10 mouse cellular contexts compared by ENCODE assay signal in genomic region chr11:46308271-46308974, GRCm38 (mm10). TPM values are rescaled to one million over a fixed set of nuclear protein-coding genes. Genes with fewer than 3 reads are reported as not detected.
A peak's percentile ranks its signal among the peaks of the same experiment; 100 is the strongest.
DNase-seq lines count a peak whose midpoint lies in the region; ATAC-seq and TF ChIP-seq lines count a peak whose summit lies in the region.
"Had no signal": no experiment of that assay in that cellular context is flagged by ENCODE, and none has a peak within 500 bp of the region (broad histone marks: within the 10 kb centered on the region; RNA-seq: fewer than 3 reads in every experiment).

No protein-coding gene starts in this region.

- no peak for TF ChIP-seq CTCF in kidney, adult 2 months (conservative IDR thresholded peaks at IDR 0.05; ENCODE audit: insufficient read depth, insufficient read length, low read depth, low read length)
- no peak for TF ChIP-seq CTCF in CH12.LX (conservative IDR thresholded peaks at IDR 0.05 in 1 of 2, IDR thresholded peaks at IDR 0.05 in 1 of 2; ENCODE audit: low read depth in 2 of 2, low read length in 2 of 2)
- no peak for TF ChIP-seq CTCF in midbrain, postnatal 0 days (IDR thresholded peaks at IDR 0.05)

- in situ Hi-C loops in CH12.LX (cut with MboI; ENCODE audit: low pct_ligation_motif_present, low pct_unique_long_range_greater_than_20kb, low sequenced_read_pairs), result loop anchor here (5.0 kb wide), 2 partner anchors 39 to 129 kb away; partner anchors contain the start of gene Med7

- H3K27ac ChIP-seq in kidney, adult 2 months (ENCODE audit: insufficient read depth, low read depth, low read length), result peak overlapping the region; percentile 71
- H3K27ac ChIP-seq in CH12.LX (ENCODE audit: insufficient read depth, low read depth), result peak overlapping the region; percentile 97
- H3K27ac ChIP-seq in forebrain, embryonic 12.5 days, result no peak overlapping the region
- H3K27ac ChIP-seq in midbrain, postnatal 0 days (ENCODE audit: low read depth, low read length), result no peak overlapping the region
- H3K27ac ChIP-seq: embryonic facial prominence, embryonic 15.5 days; limb, embryonic 15.5 days had no signal

- H3K4me1 ChIP-seq in kidney, adult 2 months (ENCODE audit: control insufficient read depth, insufficient read depth, low read length), result peaks cover 23% of the 10 kb centered on the region; the same call in 1 of the 2 replicates
- H3K4me1 ChIP-seq in CH12.LX (ENCODE audit: control insufficient read depth in 1 of 2, insufficient read depth in 2 of 2), result peaks cover 20 to 43% of the 10 kb centered on the region in 2 experiments
- H3K4me1 ChIP-seq in forebrain, embryonic 12.5 days, result peaks cover 42% of the 10 kb centered on the region
- H3K4me1 ChIP-seq in midbrain, postnatal 0 days (ENCODE audit: insufficient read depth, low read length), result peaks cover 5% of the 10 kb centered on the region; the same call in 1 of the 2 replicates

- ATAC-seq in forebrain, embryonic 12.5 days (ENCODE audit: low FRiP score), result no peak
- ATAC-seq in midbrain, postnatal 0 days (ENCODE audit: low FRiP score), result no peak

- dilution Hi-C loops in CH12.LX (cut with MboI; ENCODE audit: extremely low pct_ligation_motif_present, extremely low pct_unique_long_range_greater_than_20kb, low sequenced_read_pairs), result no loop called here

- no peak; the same call in none of the 2 replicates for TF ChIP-seq RAD21 in CH12.LX (IDR thresholded peaks at IDR 0.05; ENCODE audit: low read depth, low read length)

- H3K9ac ChIP-seq in CH12.LX (ENCODE audit: insufficient read depth, low read depth), result peak overlapping the region; percentile 90
- no peak overlapping the region for H3K9ac ChIP-seq in forebrain, embryonic 12.5 days
- H3K9ac ChIP-seq in midbrain, postnatal 0 days (replicated peaks; ENCODE audit: low read length, poor library complexity, severe bottlenecking), result no peak overlapping the region
- H3K9ac ChIP-seq: embryonic facial prominence, embryonic 15.5 days; limb, embryonic 15.5 days had no signal

- no peak for TF ChIP-seq POLR2A in kidney, adult 2 months (IDR thresholded peaks at IDR 0.05; ENCODE audit: low read depth, low read length)
- peak; percentile 90 for TF ChIP-seq POLR2A in CH12.LX (IDR thresholded peaks at IDR 0.05; ENCODE audit: low read depth, low read length)

- DNase-seq in kidney, adult 2 months, result no peak
- DNase-seq in kidney, adult 8-10 months, result no peak
- peak; percentile 96 for DNase-seq in CH12.LX (ENCODE audit: extremely low read depth)
- no peak for DNase-seq in midbrain, postnatal 0 days (ENCODE audit: low spot score)
- no peak for DNase-seq in testis, postnatal 14 days (ENCODE audit: low spot score)
- no peak for DNase-seq in layer of hippocampus, adult 9-11 months
- no peak for DNase-seq in spleen, postnatal 14 days (ENCODE audit: low spot score in 2 of 2)

- peak overlapping the region; percentile 85 for H3K4me2 ChIP-seq in CH12.LX (ENCODE audit: insufficient read depth, low read depth, poor library complexity, severe bottlenecking)
- H3K4me2 ChIP-seq in forebrain, embryonic 12.5 days, result peak overlapping the region; percentile 92; the same call in 1 of the 2 replicates
- peak overlapping the region; percentile 85; the same call in 1 of the 2 replicates for H3K4me2 ChIP-seq in midbrain, postnatal 0 days (ENCODE audit: low read depth, low read length, poor library complexity, severe bottlenecking)
- H3K4me2 ChIP-seq: embryonic facial prominence, embryonic 15.5 days; limb, embryonic 15.5 days had no signal

- peaks cover 75% of the 10 kb centered on the region for H3K79me2 ChIP-seq in CH12.LX (replicated peaks; ENCODE audit: control insufficient read depth, extremely low read depth, insufficient read depth, poor library complexity, severe bottlenecking)

- no peaks in the 10 kb centered on the region for H3K36me3 ChIP-seq in kidney, adult 2 months (ENCODE audit: control insufficient read depth, insufficient read depth, low read length)
- H3K36me3 ChIP-seq in CH12.LX (replicated peaks in 1 of 2; ENCODE audit: control insufficient read depth in 1 of 2, insufficient read depth in 1 of 2, low read length in 1 of 2), result peaks cover 3 to 24% of the 10 kb centered on the region in 2 experiments
- H3K36me3 ChIP-seq in forebrain, embryonic 12.5 days (replicated peaks), result no peaks in the 10 kb centered on the region; the same call in 1 of the 2 replicates
- H3K36me3 ChIP-seq in midbrain, postnatal 0 days (ENCODE audit: insufficient read depth, low read length), result no peaks in the 10 kb centered on the region
- H3K36me3 ChIP-seq: embryonic facial prominence, embryonic 15.5 days; limb, embryonic 15.5 days had no signal

- peak overlapping the region; percentile 13 for H3K4me3 ChIP-seq in kidney, adult 2 months (ENCODE audit: insufficient read depth, low read depth, low read length)
- H3K4me3 ChIP-seq in CH12.LX (replicated peaks in 1 of 3; ENCODE audit: low read depth in 2 of 3, low read length in 2 of 3, poor library complexity in 1 of 3), result peak overlapping the region; percentile 89 to 96 (median 94)
- no peak overlapping the region for H3K4me3 ChIP-seq in forebrain, embryonic 12.5 days (replicated peaks)
- H3K4me3 ChIP-seq in midbrain, postnatal 0 days (ENCODE audit: low read depth, low read length), result no peak overlapping the region
- H3K4me3 ChIP-seq: embryonic facial prominence, embryonic 15.5 days; limb, embryonic 15.5 days had no signal

- WGBS in kidney, adult 2 months, result 68% methylated on average over 11 of the region's 11 CpGs
- WGBS in forebrain, embryonic 12.5 days, result 90% methylated on average over 11 of the region's 11 CpGs
- 89% methylated on average over 11 of the region's 11 CpGs for WGBS in midbrain, postnatal 0 days

- no peaks in the 10 kb centered on the region for H3K27me3 ChIP-seq in kidney, adult 2 months (replicated peaks; ENCODE audit: control insufficient read depth, insufficient read depth, low read length)
- no peaks in the 10 kb centered on the region for H3K27me3 ChIP-seq in CH12.LX (replicated peaks)
- H3K27me3 ChIP-seq in forebrain, embryonic 12.5 days, result no peaks in the 10 kb centered on the region
- H3K27me3 ChIP-seq in midbrain, postnatal 0 days (ENCODE audit: insufficient read depth, low read length), result no peaks in the 10 kb centered on the region

- peak; percentile 55; the same call in 1 of the 2 replicates for TF ChIP-seq EP300 in CH12.LX (IDR thresholded peaks at IDR 0.05; ENCODE audit: low read length)

- H3K9me3 ChIP-seq in CH12.LX (replicated peaks; ENCODE audit: low read length), result no peaks in the 10 kb centered on the region
- H3K9me3 ChIP-seq in forebrain, embryonic 12.5 days, result no peaks in the 10 kb centered on the region
- H3K9me3 ChIP-seq in midbrain, postnatal 0 days (ENCODE audit: low read length), result no peaks in the 10 kb centered on the region
- H3K9me3 ChIP-seq: embryonic facial prominence, embryonic 15.5 days; limb, embryonic 15.5 days had no signal

TF ChIP-seq in CH12.LX, 34 proteins besides CTCF, POLR2A, EP300 and RAD21 (continues in another document):
- TF ChIP-seq ZC3H11A (IDR thresholded peaks at IDR 0.05; ENCODE audit: low read depth, low read length) (no peak), MXI1 (IDR thresholded peaks at IDR 0.05; ENCODE audit: low read depth, low read length) (peak; percentile 99), IRF4 (IDR thresholded peaks at IDR 0.05; ENCODE audit: low read depth, low read length) (peak; percentile 87), HCFC1 (IDR thresholded peaks at IDR 0.05; ENCODE audit: low read depth, low read length) (peak; percentile 57), ZNF384 (IDR thresholded peaks at IDR 0.05; ENCODE audit: low read depth, low read length) (0 out of 2 replicates have a peak, but pooled peaks have one; percentile 29), JUN (IDR thresholded peaks at IDR 0.05; ENCODE audit: insufficient read depth, low read depth, low read length) (peak; percentile 84), ZMIZ1 (IDR thresholded peaks at IDR 0.05; ENCODE audit: low read depth, low read length) (peak; percentile 98), MEF2A (IDR thresholded peaks at IDR 0.05; ENCODE audit: borderline replicate concordance, low read depth, low read length) (peak; percentile 75; the same call in 1 of the 2 replicates), NELFE (IDR thresholded peaks at IDR 0.05; ENCODE audit: low read depth, low read length) (peak; percentile 95), MAFK (IDR thresholded peaks at IDR 0.05; ENCODE audit: insufficient replicate concordance, low read length) (peak; percentile 82), MYC (IDR thresholded peaks at IDR 0.05; ENCODE audit: low read depth, low read length) (peak; percentile 99), RCOR1 (conservative IDR thresholded peaks at IDR 0.05; ENCODE audit: low read depth, low read length) (0 out of 2 replicates have a peak, but pooled peaks have one; percentile 73), BHLHE40 (IDR thresholded peaks at IDR 0.05; ENCODE audit: low read depth, low read length) (peak; percentile 68), E2F4 (IDR thresholded peaks at IDR 0.05; ENCODE audit: insufficient replicate concordance, low read depth, low read length) (0 out of 2 replicates have a peak, but pooled peaks have one; percentile 51), MAZ (IDR thresholded peaks at IDR 0.05; ENCODE audit: low read depth, low read length) (peak; percentile 61), USF2 (conservative IDR thresholded peaks at IDR 0.05; ENCODE audit: low read depth, low read length) (no peak), JUND (conservative IDR thresholded peaks at IDR 0.05; ENCODE audit: low read depth, low read length) (peak; percentile 88), SMC3 (IDR thresholded peaks at IDR 0.05; ENCODE audit: low read depth, low read length) (peak; percentile 33), GABPA (IDR thresholded peaks at IDR 0.05; ENCODE audit: insufficient replicate concordance, low read depth, low read length) (0 out of 2 replicates have a peak, but pooled peaks have one; percentile 13), MAX (IDR thresholded peaks at IDR 0.05; ENCODE audit: low read length) (peak; percentile 98), TCF12 (IDR thresholded peaks at IDR 0.05; ENCODE audit: low read depth, low read length) (peak; percentile 95), CHD1 (IDR thresholded peaks at IDR 0.05; ENCODE audit: low read depth, low read length) (peak; percentile 23; the same call in 1 of the 2 replicates), ELF1 (IDR thresholded peaks at IDR 0.05; ENCODE audit: low read depth, low read length) (peak; percentile 61), UBTF (IDR thresholded peaks at IDR 0.05; ENCODE audit: low read depth, low read length) (no peak), SIN3A (IDR thresholded peaks at IDR 0.05; ENCODE audit: low read length) (peak; percentile 98)

RNA-seq across cellular contexts. Expression of gene Cyfip2, which starts 4.2 kb away (rescaled TPM):
- polyA plus RNA-seq in kidney, adult 2 months (2012; rRNA removed), result 68.4 and 71.1 TPM in 2 replicates
- total RNA-seq in CH12.LX (2012; rRNA removed) (77.6 and 97.6 TPM in 2 replicates), CH12.LX (2014; rRNA removed) (36.1 and 40.7 TPM in 2 replicates)
- 161 and 194 TPM in 2 replicates for polyA plus RNA-seq in CH12.LX (2012; ENCODE audit: insufficient read length, low read depth)
- 55.7 and 64.2 TPM in 2 replicates for polyA plus RNA-seq in forebrain, embryonic 12.5 days (2016; fragmentation: Nextera tagmentation; extraction: Ambion mirVana)
- total RNA-seq in midbrain, postnatal 0 days (2014; rRNA removed), result 133 and 141 TPM in 2 replicates
- polyA plus RNA-seq in midbrain, postnatal 0 days (2015; fragmentation: Nextera tagmentation; extraction: Ambion mirVana), result 79.4 and 83.7 TPM in 2 replicates

Comparison
In these comparisons a context has a peak if more than half of its experiments do, and no peak if none do; other contexts are left out.
1. H3K27ac ChIP-seq: peak in kidney, adult 2 months (single experiment) and CH12.LX (single experiment); none in forebrain, embryonic 12.5 days (single experiment) and midbrain, postnatal 0 days (single experiment).
2. H3K4me3 ChIP-seq: peak in kidney, adult 2 months (single experiment) and CH12.LX (3 of 3); none in forebrain, embryonic 12.5 days (single experiment) and midbrain, postnatal 0 days (single experiment).
3. Peak in every context shown above with its lines, with median percentiles within 50 percentile points of each other: H3K4me2 ChIP-seq.